Mouse (Mus musculus) brain, embryonic 18.5 days (tissue): ENCODE results near the gene Mllt1.
A peak's percentile ranks its signal among the peaks of the same experiment; 100 is the strongest.

ENCODE experiments used
- DNase-seq: peaks from one replicate; pipeline ENCODE4 v3.0.0-alpha.2; 2012; ENCODE audit warnings: low read depth, low spot score

Gene Mllt1

DNA sequence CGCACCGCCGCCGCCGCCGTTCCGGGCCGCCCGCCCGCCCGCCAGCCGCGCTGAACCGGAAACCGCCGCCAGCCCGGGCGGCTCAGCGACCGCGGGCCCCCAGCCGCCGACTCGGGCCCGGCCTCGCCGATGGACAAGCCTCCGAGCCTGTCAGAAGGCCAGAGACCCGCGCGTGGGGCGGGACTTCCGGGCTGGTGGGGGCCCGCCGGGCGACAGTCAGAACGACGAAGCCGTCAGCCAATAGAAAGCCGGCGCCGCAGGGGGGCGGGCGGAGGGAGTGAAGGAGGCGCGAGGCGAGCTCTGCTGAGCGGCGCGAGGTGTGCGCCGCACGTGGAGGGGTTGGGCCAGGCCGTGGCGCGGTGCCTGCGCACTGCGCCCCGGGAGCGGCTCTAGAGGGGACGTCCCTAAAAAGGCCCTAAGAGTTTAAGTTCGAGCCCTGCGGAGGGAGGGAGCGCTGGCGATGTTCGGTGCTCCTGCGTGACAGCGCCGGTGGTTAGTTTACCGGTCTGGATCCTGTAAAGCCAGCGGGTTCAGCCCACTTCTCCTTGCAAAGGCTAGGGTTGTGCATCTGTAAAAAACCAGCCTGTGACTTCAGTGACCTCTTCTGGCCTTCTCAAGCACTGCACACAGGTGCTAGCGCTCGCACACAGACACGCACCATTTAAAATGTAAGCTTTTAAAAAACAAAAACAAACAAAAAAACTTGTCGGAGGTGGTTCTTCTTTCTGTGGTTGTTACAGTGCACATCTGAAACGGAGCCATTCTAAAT, at the start of gene Mllt1:
Gene Mllt1, minus strand, starts transcription at position 53 of the 769 bp plus-strand sequence.
- DNase-seq: peak; percentile 94

GRCm38 (mm10) chr17:56984886-56985285, 49.7 kb upstream of the Mllt1 start:
- no peak for DNase-seq

DNA sequence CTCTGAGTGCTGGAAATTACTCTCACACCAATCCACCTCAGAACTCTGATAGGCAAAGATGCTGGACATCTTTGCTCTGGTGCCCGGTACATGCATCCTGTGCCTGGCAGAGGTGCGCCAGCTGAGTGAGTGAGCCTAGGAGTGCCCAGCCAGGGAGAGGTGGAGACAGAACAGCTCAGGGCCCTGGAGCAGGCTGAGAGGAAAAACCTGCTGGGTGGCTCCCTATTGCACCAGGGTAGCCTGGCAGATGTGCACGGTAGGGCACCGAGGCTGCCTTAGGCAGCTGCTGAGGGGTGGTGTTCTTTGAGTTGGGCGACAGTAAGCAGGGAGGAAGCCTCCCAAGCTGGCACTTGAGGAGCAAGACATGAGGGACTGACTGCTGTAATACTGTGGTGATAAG, 46.8 kb upstream of the Mllt1 start, which contains the start of gene Acer1:
Gene Acer1, minus strand, starts transcription at position 114 of the 400 bp plus-strand sequence.
- DNase-seq: no peak

DNA sequence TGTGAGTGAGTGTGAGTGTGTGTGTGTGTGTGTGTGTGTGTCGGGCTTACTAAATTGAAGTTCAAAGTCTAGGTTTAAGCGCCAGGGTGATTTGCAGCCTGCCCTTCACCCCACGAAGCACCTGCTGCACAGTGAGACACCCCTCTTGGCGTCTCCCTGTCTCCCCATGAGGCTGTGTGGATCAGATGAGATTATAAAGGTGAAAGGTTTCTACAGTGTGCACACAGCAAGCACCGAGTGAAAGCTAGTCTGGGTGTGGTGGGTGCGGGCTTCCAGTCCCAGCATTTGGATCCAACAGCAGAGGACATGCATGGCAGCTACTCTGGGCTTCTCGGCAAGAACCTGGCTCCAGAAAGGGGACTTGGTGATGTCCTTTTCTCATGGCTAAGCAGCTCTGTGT, 45.8 kb upstream of the Mllt1 start:
- no peak for DNase-seq

- DNase-seq: no peak
Measured at GRCm38 (mm10) chr17:56979524-56979923, 44.3 kb upstream of the Mllt1 start.

DNA sequence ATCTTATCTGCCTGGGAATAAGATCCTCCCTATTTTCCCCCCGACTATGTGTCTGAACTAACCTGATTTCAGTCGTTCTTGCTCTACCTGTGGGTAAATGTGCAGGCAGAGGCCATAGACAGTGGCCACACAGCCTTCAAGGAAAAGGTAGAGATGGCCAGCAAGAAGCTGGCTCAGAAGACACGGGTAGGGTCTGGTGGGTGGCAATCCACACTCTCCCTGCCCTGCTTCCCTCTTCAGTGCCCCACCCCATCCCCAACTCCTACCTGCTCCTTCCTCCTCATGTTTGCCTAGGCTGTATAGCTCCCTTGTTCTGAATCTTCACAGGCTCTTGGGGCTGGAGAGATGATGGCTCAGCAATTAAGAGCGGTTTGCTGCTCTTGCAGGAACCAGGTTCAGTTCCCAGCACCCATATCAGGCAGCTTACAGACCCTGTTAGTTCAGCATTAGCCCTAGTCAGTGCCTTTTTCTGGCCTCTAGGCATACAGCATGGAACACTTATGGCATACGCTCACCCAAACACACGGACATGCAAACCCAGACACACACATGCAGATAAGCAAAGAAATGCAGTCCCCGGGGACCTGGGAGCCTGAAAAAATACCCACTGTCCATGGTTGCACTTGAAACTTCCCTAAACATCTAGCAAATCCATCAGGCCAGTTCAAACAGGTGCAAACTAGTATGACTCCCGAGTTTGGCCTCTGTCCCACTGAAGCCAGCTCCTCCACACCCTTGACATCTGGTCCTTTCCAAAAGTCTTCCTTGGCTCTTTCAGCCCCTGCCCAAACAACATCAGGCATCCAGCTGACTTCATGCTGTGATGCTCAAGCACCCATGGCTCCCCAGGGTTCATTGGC, 41.5 kb upstream of the Mllt1 start:
- DNase-seq: no peak

GRCm38 (mm10) chr17:56975391-56975790, 40.2 kb upstream of the Mllt1 start:
- no peak for DNase-seq

GRCm38 (mm10) chr17:56974708-56975240, 39.6 kb upstream of the Mllt1 start:
- no peak for DNase-seq

GRCm38 (mm10) chr17:56973956-56974707, 38.9 kb upstream of the Mllt1 start:
- DNase-seq: no peak

- DNase-seq: no peak
Measured at GRCm38 (mm10) chr17:56970081-56970480, 34.9 kb upstream of the Mllt1 start.

DNA sequence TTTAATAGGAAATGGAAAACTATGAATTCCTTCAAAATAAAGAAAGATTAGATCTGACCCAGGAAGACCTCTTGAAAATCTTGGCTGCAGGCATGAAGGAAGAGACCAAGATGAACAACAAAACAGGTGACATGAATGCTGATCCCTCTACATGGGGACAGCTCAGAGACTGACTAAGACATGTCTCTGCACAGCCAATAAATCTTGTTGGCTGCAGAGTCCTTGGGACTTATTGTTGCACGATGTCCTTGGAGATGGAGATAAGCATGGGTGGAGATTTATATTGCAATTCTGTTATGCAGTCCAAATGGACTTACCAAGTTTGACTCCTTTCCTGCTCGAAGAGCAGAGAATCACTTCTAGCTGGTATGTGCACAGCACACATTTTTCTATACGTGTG, 34.1 kb upstream of the Mllt1 start:
- no peak for DNase-seq

DNA sequence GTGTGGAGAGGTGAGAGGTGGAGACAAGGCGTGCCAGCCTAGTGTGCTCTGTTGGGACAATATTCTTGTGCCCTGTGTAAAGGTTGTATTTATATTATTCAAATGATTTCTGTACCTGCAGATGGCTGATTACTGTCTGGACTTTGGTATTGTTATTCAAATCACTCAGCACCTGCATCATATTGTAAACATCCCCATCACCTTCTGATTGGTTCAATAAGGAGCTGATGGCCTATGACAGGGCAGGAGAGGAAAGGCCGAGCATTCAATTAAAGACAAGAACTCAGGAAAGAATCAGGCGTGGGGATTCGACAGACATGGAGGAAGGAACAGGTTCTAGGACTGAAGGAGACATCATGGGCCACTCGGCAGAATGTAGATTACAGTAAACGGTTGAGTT, 28.4 kb upstream of the Mllt1 start:
- no peak for DNase-seq

DNA sequence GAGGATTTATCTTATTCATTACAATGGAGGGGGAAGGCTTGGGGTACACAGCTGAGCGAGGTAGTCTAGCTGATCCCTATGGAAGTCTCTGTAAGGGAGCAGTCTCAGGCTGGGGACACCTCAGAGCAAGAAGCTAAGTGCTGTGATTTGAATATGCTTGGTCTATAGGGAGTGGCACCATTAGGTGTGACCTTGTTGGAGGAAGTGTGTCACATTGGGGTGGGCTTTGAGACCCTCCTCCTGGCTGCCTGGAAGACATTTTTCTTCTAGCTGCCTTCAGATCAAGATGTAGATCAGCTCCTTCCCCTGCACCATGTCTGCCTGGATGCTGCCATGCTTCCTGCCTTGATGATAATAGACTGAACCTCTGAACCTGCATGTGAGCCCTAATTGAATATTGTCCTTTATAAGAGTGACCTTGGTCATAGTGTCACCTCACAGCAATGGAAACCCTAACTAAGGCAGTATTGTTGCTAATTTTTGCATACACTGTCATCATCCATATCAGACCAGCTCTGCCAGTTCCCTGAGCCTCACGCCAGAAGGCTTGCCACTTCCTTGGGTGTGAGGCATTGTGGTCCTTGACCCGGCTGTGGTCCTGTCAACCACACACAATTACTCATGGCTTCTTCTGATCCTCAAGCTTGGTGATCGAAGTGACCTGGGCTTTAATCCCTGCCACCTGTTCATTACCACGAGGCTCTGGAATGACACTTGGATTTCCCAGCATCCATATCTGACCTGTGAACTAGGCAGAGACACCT, 27.6 kb upstream of the Mllt1 start:
- no peak for DNase-seq

DNA sequence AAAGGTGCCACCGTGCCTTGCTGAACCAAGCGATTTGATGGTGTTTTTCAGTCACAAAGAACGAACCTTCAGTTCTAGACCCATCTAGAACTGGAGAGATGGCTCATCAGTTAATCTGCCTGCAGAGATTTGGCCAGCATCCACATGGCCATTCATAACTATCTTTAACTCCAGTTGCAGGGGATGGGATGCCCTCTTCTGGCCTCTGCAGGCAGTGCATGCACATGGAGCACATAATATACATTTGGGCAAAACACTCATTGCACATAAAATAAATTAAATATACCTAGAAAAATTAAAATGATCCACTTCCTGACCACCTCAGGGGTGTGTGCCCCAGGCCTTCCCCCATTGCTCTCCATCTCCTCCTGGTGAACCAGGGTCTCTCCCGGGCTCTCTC, 26.7 kb upstream of the Mllt1 start:
- no peak for DNase-seq

DNA sequence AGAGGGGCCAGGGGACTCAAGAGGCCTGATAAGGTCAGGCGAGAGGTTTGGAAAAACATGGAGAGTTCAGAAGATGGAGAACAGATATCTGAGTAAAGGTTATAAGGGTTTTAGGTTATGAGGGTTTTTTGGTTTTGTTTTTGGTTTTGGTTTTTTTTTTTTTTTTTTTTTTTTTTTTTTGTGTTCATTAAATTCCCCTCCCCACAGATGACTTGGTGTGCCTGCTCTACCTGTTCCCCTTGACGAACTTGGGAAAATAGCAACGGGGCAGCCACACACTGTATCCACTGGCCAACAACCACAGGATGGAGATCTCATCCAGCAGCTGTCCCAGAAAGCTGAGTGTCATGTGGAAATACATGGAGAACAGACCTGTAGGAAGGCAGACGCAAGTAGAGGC, 23.5 kb upstream of the Mllt1 start:
- no peak for DNase-seq

- DNase-seq: no peak
Measured at GRCm38 (mm10) chr17:56957763-56958429, 22.7 kb upstream of the Mllt1 start.

DNA sequence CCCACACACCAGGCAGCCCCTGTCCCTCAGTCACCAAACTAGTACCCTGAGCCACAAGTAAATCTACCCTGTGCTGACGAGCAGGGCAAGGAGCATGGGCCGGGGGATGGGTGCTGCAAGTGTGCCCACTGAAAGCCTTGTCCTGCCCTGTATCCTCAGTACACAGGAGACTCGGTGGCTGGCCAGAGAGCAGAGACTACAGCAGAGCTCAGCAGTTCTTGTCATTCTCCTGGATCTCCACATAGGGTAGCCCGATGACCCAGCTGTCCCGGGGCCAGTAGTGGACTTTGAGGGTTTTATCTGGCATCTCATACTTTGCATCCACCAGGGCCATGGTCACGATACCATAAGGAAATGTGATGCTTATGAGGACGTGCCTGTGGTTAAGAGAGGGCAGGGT, 19.7 kb upstream of the Mllt1 start:
- no peak for DNase-seq

DNA sequence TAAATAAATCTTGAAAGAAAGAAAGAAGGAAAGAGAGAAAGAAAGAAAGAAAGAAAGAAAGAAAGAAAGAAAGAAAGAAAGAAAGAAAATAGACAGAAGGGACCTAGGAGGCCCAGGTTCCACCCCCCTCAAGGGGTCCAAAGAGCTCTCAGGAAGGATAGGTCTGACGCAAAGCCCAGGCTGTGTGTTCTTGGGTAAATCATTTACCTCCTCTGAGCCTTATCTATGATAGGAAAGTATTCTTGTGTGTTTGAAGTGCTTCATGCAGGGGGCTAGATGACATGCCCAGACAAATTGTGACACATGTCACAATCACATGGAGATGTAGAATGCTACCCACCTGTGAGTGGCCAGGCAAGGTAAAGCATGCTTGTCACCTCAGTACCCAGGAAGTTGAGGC, 17.4 kb upstream of the Mllt1 start:
- DNase-seq: no peak

DNA sequence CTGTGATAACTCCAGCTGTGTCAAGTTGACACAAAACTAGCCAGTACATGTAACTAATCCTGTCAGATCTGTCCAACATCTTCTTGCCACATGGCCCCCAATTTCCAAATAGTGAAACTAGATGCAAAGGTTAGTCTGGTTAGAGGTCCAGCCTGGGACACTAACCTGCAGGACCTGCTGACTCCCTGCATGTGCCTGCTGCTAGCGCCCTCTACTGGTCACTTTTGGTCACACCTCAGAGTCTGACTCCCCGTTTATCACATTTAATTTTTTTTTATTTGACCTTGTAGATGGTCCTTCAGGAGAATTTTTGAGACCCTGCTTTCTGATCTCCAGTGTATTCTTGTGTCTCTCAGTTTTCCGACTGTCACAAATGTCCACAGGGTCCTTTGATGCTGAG, 15.7 kb upstream of the Mllt1 start:
- DNase-seq: no peak

DNA sequence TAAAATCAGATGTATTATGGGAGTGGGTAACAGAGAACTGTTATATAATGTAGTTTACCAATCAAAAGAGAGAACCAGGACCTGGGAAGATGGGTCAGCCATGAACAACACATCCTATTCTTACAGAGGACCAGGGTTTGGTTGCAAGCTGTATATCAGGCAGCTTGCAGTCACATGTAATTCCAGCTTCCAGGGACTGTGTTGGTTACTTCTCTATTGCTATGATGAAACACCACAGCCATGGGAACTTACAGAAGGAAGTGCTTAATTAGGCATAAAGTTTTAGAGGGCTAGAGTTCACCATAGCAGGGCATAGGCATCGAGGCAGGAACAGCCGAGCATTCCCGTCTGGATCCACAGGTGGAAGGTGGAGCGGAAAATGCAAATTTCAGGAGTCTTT, 3.5 kb upstream of the Mllt1 start:
- no peak for DNase-seq

DNA sequence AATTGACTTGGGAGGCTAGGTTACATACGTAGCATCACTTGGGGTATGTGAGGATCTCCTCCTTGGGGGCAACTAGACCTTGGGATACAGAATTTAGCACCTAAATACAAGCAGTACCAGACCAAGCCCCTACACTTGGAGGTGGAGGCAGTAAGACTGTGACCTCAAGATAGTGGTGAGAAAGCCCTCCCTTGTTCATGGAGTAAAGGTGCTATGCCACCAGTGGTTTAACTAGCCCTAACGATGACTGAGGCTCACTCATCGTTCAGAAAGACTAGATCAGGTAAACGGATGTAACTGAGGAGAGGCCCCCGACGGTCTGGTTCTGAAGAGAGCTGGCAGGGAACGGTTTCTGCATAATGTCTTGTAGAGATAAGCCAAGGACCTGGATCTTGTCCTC, 1.5 kb upstream of the Mllt1 start:
- DNase-seq: no peak
